8 mouse cellular contexts compared by ENCODE assay signal in genomic region chr16:7038639-7039260, GRCm38 (mm10).
DNase-seq lines count a peak whose midpoint lies in the region; ATAC-seq and TF ChIP-seq lines count a peak whose summit lies in the region.
"Had no signal": no experiment of that assay in that cellular context is flagged by ENCODE, and none has a peak within 500 bp of the region (broad histone marks: within the 10 kb centered on the region; RNA-seq: fewer than 3 reads in every experiment).

No protein-coding gene starts in this region.

- intact Hi-C loops in left cerebral cortex, postnatal 25 days (cut with DNase I): loop anchor here (10.0 kb wide), 1 partner anchor 194 kb away; no protein-coding TSS in a partner anchor

- peak overlapping the region; percentile 48 for H3K4me2 ChIP-seq in lung, embryonic 14.5 days
- peak overlapping the region; percentile 54 for H3K4me2 ChIP-seq in forebrain, embryonic 14.5 days (ENCODE audit: low read length)
- peak overlapping the region; percentile 42 for H3K4me2 ChIP-seq in limb, embryonic 15.5 days
- H3K4me2 ChIP-seq in stomach, postnatal 0 days (replicated peaks; ENCODE audit: low read depth): 0 out of 2 replicates have a peak overlapping the region, but pooled peaks have one; percentile 17

- H3K9ac ChIP-seq in lung, embryonic 14.5 days: no peak overlapping the region
- peak overlapping the region; percentile 33; the same call in 1 of the 2 replicates for H3K9ac ChIP-seq in forebrain, embryonic 14.5 days (ENCODE audit: low read length)
- H3K9ac ChIP-seq in limb, embryonic 15.5 days: no peak overlapping the region
- no peak overlapping the region for H3K9ac ChIP-seq in stomach, postnatal 0 days (ENCODE audit: low read length)

- no peak overlapping the region for H3K27ac ChIP-seq in lung, embryonic 14.5 days (ENCODE audit: low read depth)
- no peak overlapping the region for H3K27ac ChIP-seq in forebrain, embryonic 14.5 days (ENCODE audit: low read depth, low read length)
- H3K27ac ChIP-seq in limb, embryonic 15.5 days: no peak overlapping the region
- H3K27ac ChIP-seq in stomach, postnatal 0 days (replicated peaks): no peak overlapping the region

- H3K9me3 ChIP-seq in lung, embryonic 14.5 days (ENCODE audit: low read depth, low read length): no peaks in the 10 kb centered on the region
- no peaks in the 10 kb centered on the region for H3K9me3 ChIP-seq in forebrain, embryonic 14.5 days (replicated peaks; ENCODE audit: control insufficient read depth, low read length)
- no peaks in the 10 kb centered on the region for H3K9me3 ChIP-seq in limb, embryonic 15.5 days
- H3K9me3 ChIP-seq in stomach, postnatal 0 days (ENCODE audit: control insufficient read depth, low read length): no peaks in the 10 kb centered on the region

- under 1% methylated on average over 18 of the region's 18 CpGs for WGBS in lung, embryonic 14.5 days
- WGBS in forebrain, embryonic 14.5 days: under 1% methylated on average over 18 of the region's 18 CpGs
- WGBS in limb, embryonic 15.5 days: under 1% methylated on average over 18 of the region's 18 CpGs
- under 1% methylated on average over 18 of the region's 18 CpGs for WGBS in stomach, postnatal 0 days

- peak overlapping the region; percentile 23; the same call in 1 of the 2 replicates for H3K4me3 ChIP-seq in lung, embryonic 14.5 days (ENCODE audit: low read depth, low read length)
- H3K4me3 ChIP-seq in forebrain, embryonic 14.5 days (ENCODE audit: low read depth, low read length): peak overlapping the region; percentile 28
- H3K4me3 ChIP-seq in limb, embryonic 15.5 days: peak overlapping the region; percentile 25
- 0 out of 2 replicates have a peak overlapping the region, but pooled peaks have one; percentile 4 for H3K4me3 ChIP-seq in stomach, postnatal 0 days (ENCODE audit: low read depth, low read length)

- no peak for ATAC-seq in lung, embryonic 14.5 days (ENCODE audit: insufficient read depth)
- ATAC-seq in forebrain, embryonic 14.5 days: peak; percentile 48; the same call in 1 of the 2 replicates
- ATAC-seq in limb, embryonic 15.5 days (ENCODE audit: insufficient number of reproducible peaks, low FRiP score, low TSS enrichment, low read depth): no peak
- no peak for ATAC-seq in stomach, postnatal 0 days (ENCODE audit: low FRiP score, low TSS enrichment)

- H3K4me1 ChIP-seq in lung, embryonic 14.5 days (ENCODE audit: insufficient read depth): no peaks in the 10 kb centered on the region
- peaks cover 9% of the 10 kb centered on the region for H3K4me1 ChIP-seq in forebrain, embryonic 14.5 days (ENCODE audit: control insufficient read depth, insufficient read depth, low read length)
- peaks cover 11% of the 10 kb centered on the region for H3K4me1 ChIP-seq in limb, embryonic 15.5 days
- H3K4me1 ChIP-seq in stomach, postnatal 0 days (replicated peaks; ENCODE audit: control insufficient read depth, insufficient read depth): no peaks in the 10 kb centered on the region

- H3K36me3 ChIP-seq in lung, embryonic 14.5 days (ENCODE audit: insufficient read depth): no peaks in the 10 kb centered on the region
- no peaks in the 10 kb centered on the region for H3K36me3 ChIP-seq in forebrain, embryonic 14.5 days (ENCODE audit: control insufficient read depth, insufficient read depth, low read length)
- no peaks in the 10 kb centered on the region for H3K36me3 ChIP-seq in limb, embryonic 15.5 days
- H3K36me3 ChIP-seq in stomach, postnatal 0 days (ENCODE audit: control insufficient read depth, insufficient read depth, low read length): no peaks in the 10 kb centered on the region

- H3K27me3 ChIP-seq in lung, embryonic 14.5 days (ENCODE audit: insufficient read depth, low read length): peaks cover 34% of the 10 kb centered on the region
- H3K27me3 ChIP-seq in forebrain, embryonic 14.5 days (replicated peaks; ENCODE audit: control insufficient read depth, insufficient read depth, low read length): peaks cover 13% of the 10 kb centered on the region
- peaks cover 32% of the 10 kb centered on the region for H3K27me3 ChIP-seq in limb, embryonic 15.5 days
- H3K27me3 ChIP-seq in stomach, postnatal 0 days (ENCODE audit: control insufficient read depth, insufficient read depth, low read length): no peaks in the 10 kb centered on the region

- no peak for TF ChIP-seq CTCF in lung, embryonic 14.5 days (IDR thresholded peaks at IDR 0.05; ENCODE audit: low read depth)
- TF ChIP-seq CTCF in stomach, postnatal 0 days (IDR thresholded peaks at IDR 0.05; ENCODE audit: low read depth): no peak

- peak; percentile 22 for DNase-seq in lung, embryonic 14.5 days
- no peak for DNase-seq in lung, postnatal 14 days
- DNase-seq in forebrain, embryonic 14.5 days (ENCODE audit: low spot score): peak; percentile 49
- DNase-seq in stomach, postnatal 0 days (ENCODE audit: low spot score): no peak
- no peak for DNase-seq in left cerebral cortex, postnatal 25 days (ENCODE audit: low spot score in 2 of 2)
- no peak for DNase-seq in thymus, postnatal 14 days
- DNase-seq: cerebellum, adult 8-10 months had no signal

- no peak for TF ChIP-seq EP300 in stomach, postnatal 0 days (optimal IDR thresholded peaks at IDR 0.05)

Comparison
In these comparisons a context has a peak if more than half of its experiments do, and no peak if none do; other contexts are left out.
1. DNase-seq: peak in lung, embryonic 14.5 days (single experiment) and forebrain, embryonic 14.5 days (single experiment); none in lung, postnatal 14 days (single experiment), stomach, postnatal 0 days (single experiment), left cerebral cortex, postnatal 25 days (0 of 2) and thymus, postnatal 14 days (single experiment).
2. Peak in every context shown above with its lines, with median percentiles within 50 percentile points of each other: H3K4me2 ChIP-seq and H3K4me3 ChIP-seq.